Mouse (Mus musculus) brain, embryonic 14.5 days (tissue): ENCODE measurements at regions not wholly inside any gene's neighbourhood (a gene's known extent, or its start where the extent isn't known, plus 50 kb on each side); places are given as distances from the start of the nearest gene placed in this dataset.

Experiments
- DNase-seq: peaks from one replicate; pipeline ENCODE4 v3.0.0-alpha.2; 2011; ENCODE audit warnings: low read depth
- CTCF ChIP-seq: fragments of 200-500 bp; IDR thresholded peaks from 2 replicates; pipeline ENCODE4 v1.5.1; 2012; ENCODE audit warnings: inconsistent platforms, mild to moderate bottlenecking, moderate library complexity, borderline replicate concordance; ENCODE audit not compliant: insufficient read depth, insufficient read length; ENCODE audit errors: extremely low read depth
- POLR2A ChIP-seq: fragments of 200-500 bp; IDR thresholded peaks from 2 replicates; pipeline ENCODE4 v1.6.1; 2012; ENCODE audit warnings: mild to moderate bottlenecking, inconsistent platforms, borderline replicate concordance; ENCODE audit not compliant: poor library complexity, insufficient read depth, insufficient read length, severe bottlenecking; ENCODE audit errors: extremely low read depth

DNA sequence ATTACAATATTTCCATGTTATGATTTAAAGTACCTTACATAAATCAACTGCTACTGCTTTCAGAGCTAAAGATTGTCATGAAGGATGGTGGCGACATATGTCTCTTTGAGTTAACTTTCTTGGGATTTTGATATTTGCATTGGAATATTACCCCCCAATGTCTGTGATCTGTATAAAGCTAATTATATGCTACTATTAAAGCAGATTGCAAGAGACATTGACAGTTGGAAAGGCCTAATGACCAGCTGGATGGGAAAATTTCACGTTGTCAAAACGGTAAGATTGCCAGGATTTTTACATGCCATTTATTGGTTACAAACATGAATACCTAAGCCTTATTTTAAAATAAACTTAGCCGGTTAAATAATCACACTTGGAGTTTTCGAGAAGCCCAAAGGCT, 969.1 kb upstream of the Diaph2 start:
- TF ChIP-seq POLR2A (no peak), CTCF (no peak)
- DNase-seq: peak; percentile 64

DNA sequence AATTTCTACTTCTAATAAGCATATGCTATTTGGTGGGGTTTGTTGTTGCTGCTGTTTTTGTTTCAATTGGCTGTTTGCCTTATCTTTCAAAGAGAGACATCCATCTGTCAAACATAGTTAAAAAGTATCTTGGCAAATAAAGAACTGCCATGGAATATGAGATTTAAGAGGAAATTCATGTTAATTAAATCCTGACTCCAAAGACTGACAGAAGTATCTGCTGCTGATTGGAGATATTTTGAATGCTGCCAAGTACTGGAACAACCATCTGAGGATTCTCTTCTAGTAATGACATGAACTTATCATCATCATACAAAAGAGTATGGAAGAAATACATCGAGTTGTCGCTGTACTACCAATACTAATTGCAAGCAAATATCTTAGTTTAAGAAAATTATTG, 965.0 kb upstream of the Diaph2 start:
- TF ChIP-seq CTCF: no peak
- no peak for TF ChIP-seq POLR2A
- peak; percentile 50 for DNase-seq
